Mouse (Mus musculus) spleen, postnatal 14 days (tissue): ENCODE measurements at regions not wholly inside any gene's neighbourhood (a gene's known extent, or its start where the extent isn't known, plus 50 kb on each side); places are given as distances from the start of the nearest gene placed in this dataset.

ENCODE experiments used
- DNase-seq, 2 experiments: peaks; one replicate each; pipeline ENCODE4 v3.0.0; 2021 to 2022; ENCODE audit warnings: low spot score in 2 of 2

GRCm38 (mm10) chr8:103270815-103271553 is 485.5 kb upstream of the Cdh11 start:
- no peak for DNase-seq

DNA sequence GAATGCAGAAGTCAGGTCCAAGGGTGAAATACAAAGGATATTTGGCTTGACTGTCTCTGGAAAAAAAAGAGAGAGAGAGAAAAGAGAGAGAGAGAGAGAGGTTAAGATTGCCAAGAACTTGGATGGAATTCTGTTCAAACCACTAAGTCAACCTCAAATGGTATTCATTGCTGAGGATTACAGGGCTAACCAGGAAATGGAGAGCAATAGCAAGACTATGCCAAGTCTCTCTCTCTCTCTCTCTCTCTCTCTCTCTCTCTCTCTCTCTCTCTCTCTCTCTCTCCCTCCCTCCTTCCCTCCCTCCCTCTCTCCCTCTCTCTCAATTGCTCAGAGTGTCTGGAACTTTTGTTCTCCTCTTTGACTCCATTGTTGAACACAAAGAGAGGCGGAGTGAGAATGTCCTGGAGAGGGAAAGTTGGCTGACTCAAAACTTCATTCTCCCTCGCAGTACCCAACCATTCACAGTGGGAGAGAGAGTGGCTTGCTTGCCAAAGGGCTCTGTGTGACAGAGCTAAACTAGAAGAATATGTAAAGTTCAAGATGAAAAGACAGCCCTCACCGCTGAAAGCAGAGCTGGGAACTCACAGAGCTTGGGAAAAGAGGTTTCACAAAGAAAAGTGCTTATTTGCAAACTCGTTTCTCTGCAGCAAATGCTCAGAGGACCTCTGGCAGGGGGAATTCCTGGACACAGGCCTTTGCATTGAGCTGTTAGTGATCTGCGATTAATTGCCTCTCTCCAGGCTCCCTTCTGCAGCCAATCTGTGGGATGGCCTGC is 487.1 kb upstream of the Cdh11 start:
- no peak for DNase-seq

GRCm38 (mm10) chr8:103273476-103273875 is 488.0 kb upstream of the Cdh11 start:
- DNase-seq: no peak

DNA sequence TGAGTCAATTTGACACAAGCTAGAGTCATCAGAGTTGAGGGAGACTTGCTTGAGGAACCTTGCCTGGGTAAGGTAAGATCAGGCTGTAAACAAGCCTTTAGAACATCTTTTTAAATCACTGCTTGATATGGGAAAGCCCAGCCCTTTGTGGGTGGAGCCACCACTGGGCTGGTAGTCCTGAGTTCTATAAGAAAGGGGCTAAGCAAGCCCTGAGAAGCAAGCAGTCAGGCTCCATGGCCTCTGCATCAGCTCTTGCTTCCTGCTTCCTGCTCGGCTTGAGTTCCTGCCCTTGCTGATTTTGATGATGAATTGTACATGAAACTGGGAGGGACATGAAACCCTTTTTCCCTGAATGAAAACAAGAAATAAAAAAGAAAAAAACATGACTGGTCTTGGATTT is 496.4 kb upstream of the Cdh11 start:
- no peak for DNase-seq

- DNase-seq: no peak
Measured at GRCm38 (mm10) chr8:103288561-103288974, 503.1 kb upstream of the Cdh11 start.

DNA sequence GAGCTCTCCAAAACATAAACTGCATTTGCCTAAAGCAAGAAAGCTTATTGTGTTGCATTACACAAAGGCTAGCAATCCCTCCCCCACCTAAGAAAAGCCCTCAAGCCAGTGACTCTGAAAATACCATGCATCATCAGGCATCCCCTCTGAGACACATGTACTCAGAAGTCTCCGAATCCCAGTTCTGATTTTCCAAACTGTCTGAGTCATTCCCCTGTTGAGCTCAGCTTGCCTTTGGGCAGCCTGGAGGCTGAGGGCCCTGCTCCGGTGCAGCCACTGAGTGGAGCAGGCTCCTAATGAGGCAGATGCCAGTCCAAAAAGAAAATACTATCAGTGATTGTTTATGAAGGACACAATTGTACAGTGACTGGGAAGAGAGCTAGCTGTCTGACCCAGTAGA is 507.5 kb upstream of the Cdh11 start:
- no peak for DNase-seq

DNA sequence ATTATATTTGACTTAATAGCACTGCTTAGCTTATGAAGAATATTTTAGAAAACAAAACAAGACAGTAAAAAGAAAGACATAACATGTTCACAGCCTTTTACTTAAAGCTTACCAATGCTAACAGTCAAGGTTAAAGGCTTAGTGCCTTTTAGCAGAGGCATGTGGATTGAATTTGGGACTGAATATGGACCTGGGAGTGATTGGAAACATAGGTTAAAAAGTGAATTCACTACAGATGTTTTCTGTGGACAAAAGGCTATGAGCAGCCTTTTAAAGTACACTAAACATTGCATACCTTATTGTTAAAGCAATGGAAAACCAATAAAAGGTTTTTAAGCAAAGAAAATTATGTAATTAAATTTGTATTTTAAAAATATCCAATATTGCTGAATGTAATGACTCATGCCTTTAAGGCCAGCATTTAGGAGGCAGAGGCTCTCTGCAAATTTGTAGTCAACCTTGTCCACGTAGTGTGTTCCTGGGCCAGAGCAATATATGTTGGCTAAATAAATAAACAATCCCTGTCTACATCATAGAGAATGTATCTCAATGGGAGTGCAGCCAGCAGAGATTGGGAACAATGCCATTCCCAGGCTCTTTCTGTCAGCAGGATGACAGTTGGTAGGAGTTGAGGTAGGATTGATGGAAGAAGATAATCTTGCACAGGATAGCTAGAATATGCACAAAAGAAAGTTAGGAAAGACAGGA is 521.2 kb upstream of the Cdh11 start:
- DNase-seq: no peak

DNA sequence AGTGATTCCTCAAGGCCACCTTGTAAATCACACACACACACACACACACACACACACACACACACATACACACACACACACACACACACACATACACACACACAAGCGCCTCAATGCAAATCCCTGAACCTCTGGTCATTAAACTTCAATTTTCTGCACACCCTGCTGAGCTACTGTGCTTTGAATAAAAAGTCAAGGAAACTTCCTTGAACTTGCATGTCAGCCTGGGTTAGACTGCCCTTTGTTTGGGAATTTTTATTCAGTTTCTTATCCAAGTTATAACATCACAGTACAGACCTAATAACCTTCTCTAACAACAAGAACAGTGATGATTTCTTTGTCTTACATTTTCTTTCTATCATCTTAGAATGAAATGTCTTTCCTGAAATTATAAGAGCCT is 528.1 kb upstream of the Cdh11 start:
- DNase-seq: no peak

GRCm38 (mm10) chr8:103314279-103315022 is 529.0 kb upstream of the Cdh11 start:
- DNase-seq: no peak

DNA sequence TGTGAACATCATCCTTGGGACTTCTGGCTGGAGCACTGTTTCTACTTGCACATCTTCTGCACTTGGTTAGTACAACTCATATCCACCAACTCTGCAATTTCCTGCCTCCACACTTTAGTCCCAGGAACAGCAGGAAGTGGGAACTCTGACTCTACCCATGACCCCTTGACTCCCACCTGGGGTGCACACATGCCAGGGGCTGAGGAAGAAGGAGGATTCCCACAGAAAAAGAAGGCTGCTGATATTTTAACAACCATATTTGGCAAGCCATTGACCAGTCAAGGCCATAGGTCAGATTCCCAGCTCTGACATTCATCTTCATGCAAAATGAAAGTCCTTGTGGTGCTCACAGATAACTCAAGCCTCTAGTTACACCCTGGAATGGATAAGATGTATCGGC is 530.3 kb upstream of the Cdh11 start:
- no peak for DNase-seq

GRCm38 (mm10) chr8:103316691-103317091 is 531.2 kb upstream of the Cdh11 start:
- no peak for DNase-seq

- no peak for DNase-seq
Measured at GRCm38 (mm10) chr8:103317149-103317725, 531.8 kb upstream of the Cdh11 start.

DNA sequence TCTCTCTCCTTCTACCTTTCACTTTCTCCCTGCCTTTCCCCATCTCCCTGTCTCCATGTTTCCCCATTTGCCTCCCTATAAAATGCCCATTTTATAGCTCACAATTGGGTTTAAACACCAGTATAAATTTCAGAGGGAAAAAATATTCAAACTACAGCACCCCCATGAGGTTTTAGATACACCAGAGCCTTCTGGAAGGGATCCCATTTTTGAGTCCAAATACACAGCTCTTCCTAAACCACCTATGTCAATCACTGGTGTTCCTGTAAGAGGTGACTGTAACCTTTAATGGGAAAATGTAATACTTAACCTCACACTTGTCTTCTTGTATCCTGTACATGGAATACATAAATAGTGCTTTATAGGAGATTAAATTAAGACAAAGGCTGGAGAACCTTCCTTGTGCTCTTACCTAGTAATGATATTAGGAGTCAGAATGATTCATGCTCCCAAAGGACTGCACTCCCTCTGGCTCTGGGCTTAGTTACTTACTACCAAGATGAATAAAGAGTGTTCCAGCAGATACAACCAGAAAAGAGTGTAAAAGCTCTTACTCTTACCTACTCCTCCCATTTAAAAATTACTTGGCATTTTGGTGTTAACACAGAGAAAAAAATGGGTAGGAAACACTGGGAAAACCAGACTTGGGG is 538.7 kb upstream of the Cdh11 start:
- no peak for DNase-seq

- no peak for DNase-seq
Measured at GRCm38 (mm10) chr8:103331415-103331814, 546.0 kb upstream of the Cdh11 start.

GRCm38 (mm10) chr8:103337314-103337713 is 551.9 kb upstream of the Cdh11 start:
- no peak for DNase-seq

DNA sequence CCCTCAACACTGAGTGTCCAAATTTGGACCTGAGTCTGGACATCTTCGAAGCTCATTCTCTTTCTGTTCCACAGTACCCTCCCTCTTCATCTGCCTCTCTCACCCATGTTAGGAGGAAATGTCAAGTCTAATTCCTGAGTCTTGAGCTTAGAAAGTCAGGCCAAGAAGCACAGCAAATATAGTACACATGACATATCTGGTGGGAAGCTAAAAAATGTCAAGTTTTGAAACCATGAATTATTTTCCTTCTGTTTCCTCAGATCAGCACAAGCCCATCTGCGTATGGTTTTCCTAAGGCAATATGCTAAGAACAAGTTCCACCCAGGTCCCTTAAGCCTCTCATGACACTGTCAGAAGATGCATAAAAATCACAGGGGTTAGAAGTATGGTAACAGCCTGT is 553.6 kb upstream of the Cdh11 start:
- DNase-seq: no peak

DNA sequence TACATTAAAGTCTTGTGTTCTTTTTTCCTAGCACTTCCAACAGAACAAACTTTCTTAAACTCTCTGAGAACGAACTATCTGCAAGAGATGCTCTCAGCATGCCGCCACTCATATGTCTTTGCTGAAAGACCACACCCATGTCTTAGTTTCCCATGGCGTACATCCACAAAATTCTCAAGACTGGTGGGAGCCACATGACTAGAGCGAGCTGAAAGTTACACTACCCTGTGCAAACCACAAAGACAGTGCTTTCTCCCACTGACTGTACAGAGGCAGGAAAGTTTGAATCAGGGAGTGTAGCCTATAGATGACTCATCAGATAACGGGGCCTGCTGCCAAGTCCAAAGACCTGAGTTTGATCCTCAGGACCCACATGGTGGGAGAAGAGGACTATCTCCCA is 554.5 kb upstream of the Cdh11 start:
- DNase-seq: no peak

DNA sequence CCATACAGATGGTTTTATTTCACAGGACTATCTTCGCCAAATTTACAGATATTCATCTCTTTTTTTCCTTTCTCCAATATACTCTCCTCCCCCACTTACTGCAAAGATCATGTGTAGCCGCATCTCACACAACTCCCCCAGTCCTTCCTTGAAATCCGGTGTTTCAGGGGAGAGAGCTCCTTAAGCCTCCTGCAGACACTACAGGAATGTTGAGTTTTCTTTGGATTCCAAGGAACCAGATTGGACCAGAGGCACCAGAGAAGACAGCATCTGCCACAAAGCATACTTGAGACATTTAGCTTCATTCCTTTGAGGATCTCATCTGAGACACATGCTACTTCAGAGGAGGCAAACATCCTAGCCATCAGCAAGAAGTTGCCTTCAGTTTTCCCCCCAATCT is 558.4 kb upstream of the Cdh11 start:
- DNase-seq: no peak

DNA sequence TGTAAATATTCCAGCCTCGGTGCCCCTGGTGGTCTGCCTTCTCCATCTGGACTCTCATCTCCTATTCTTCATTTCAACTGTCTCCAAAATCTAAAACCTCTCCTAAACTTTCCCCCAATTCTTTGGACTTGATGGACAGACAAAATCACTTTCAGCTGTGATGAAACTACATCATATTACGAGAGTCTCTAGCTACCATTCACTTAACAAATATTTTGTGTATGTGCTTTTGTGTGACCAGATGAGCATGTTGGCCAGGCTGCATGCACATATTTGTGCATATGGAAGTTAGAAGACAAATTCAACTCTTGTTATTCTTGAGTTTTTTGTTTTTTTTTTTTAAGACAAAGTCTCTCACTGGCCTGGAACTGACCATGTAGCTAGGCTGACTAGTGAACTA is 559.4 kb upstream of the Cdh11 start:
- no peak for DNase-seq

DNA sequence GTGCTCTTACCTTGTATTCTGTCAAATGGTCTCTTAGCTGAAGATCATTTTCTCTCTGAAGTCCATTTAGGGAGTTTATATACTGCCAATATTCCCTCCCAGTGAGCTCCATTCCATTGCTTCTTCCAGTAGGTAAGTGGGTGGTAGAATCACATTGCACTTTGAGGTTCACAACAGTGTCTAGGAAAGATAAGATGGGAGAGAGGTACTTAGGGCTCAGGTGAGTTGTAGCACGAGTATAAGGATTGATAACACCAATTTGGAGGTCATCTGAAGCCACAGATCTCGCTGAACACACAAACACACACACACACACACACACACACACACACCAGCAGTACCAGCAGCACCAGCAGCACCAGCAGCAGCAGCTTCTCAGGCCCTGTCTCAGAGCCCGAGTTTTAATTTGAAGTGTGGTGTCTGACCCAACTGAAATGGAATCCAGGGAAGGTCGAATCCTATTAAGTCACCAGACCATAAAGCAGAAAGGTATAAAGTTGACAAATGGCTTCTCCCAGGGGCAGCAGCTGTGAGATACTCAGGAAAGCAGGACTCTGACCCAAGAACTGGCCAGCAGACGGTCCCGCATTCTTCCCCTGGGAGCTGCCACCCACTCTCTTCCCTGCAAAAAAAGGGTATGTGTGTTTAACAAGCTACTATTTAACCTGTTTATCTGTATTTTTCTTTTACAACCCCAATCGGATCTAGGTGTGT is 561.9 kb upstream of the Cdh11 start:
- DNase-seq: no peak

DNA sequence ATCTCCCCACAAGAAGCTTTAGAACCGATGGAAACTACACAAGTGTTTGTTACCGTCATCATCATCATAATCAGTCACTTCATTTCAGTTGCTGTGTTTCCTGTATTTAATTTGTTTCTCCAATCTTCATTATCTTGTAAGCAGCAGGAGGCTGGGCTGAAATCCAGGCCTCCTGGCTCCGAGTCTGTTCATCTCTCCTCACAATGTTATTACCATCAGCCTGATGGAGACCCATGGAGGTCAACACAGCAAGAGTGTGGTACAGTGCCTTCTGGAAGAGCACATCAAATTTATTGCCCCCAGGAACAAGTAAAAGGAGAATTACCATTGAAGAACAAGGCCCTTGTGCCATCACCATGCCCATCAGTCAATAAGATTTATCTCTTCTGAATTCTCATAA is 576.3 kb upstream of the Cdh11 start:
- DNase-seq: no peak
